In genomic region chr1:155370075-155370658, GRCm38 (mm10) we compare ENCODE assay signal across 19 mouse cellular contexts. TPM values are rescaled to one million over a fixed set of nuclear protein-coding genes. Genes with fewer than 3 reads are reported as not detected.
DNase-seq lines count a peak whose midpoint lies in the region; ATAC-seq and TF ChIP-seq lines count a peak whose summit lies in the region.
"Had no signal": no experiment of that assay in that cellular context is flagged by ENCODE, and none has a peak within 500 bp of the region (broad histone marks: within the 10 kb centered on the region; RNA-seq: fewer than 3 reads in every experiment).

No protein-coding gene starts in this region.

- H3K27me3 ChIP-seq in embryonic facial prominence, embryonic 14.5 days (replicated peaks; ENCODE audit: control insufficient read depth, insufficient read depth, low read length), result no peaks in the 10 kb centered on the region
- H3K27me3 ChIP-seq in embryonic facial prominence, embryonic 10.5 days (replicated peaks; ENCODE audit: low read depth, poor library complexity, severe bottlenecking), result no peaks in the 10 kb centered on the region
- no peaks in the 10 kb centered on the region for H3K27me3 ChIP-seq in midbrain, embryonic 11.5 days (ENCODE audit: control insufficient read depth, insufficient read depth, low read length)
- H3K27me3 ChIP-seq in neural tube, embryonic 13.5 days, result no peaks in the 10 kb centered on the region
- no peaks in the 10 kb centered on the region for H3K27me3 ChIP-seq in kidney, embryonic 14.5 days (ENCODE audit: control insufficient read depth, insufficient read depth, low read length)
- H3K27me3 ChIP-seq: forebrain, embryonic 15.5 days; limb, embryonic 15.5 days; liver, embryonic 15.5 days; megakaryocyte, embryonic 14.5 days had no signal

- H3K9me3 ChIP-seq in embryonic facial prominence, embryonic 14.5 days (ENCODE audit: control insufficient read depth, low read length), result no peaks in the 10 kb centered on the region
- H3K9me3 ChIP-seq in embryonic facial prominence, embryonic 10.5 days, result no peaks in the 10 kb centered on the region
- H3K9me3 ChIP-seq in midbrain, embryonic 11.5 days (ENCODE audit: control insufficient read depth, low read length), result no peaks in the 10 kb centered on the region
- H3K9me3 ChIP-seq in neural tube, embryonic 13.5 days, result no peaks in the 10 kb centered on the region
- H3K9me3 ChIP-seq in kidney, embryonic 14.5 days (ENCODE audit: control insufficient read depth, low read length), result no peaks in the 10 kb centered on the region
- H3K9me3 ChIP-seq: forebrain, embryonic 15.5 days; limb, embryonic 15.5 days; liver, embryonic 15.5 days; megakaryocyte, embryonic 14.5 days had no signal

- peak; percentile 22 for DNase-seq in embryonic facial prominence, embryonic 14.5 days (ENCODE audit: low spot score)
- DNase-seq in embryonic facial prominence, embryonic 10.5 days (ENCODE audit: low spot score), result no peak
- peak; percentile 57 for DNase-seq in brain, embryonic 14.5 days (ENCODE audit: low read depth)
- DNase-seq in midbrain, embryonic 11.5 days (ENCODE audit: low spot score, missing footprints), result peak; percentile 59
- DNase-seq in spleen, postnatal 36 days (ENCODE audit: low spot score in 2 of 2), result no peak
- no peak for DNase-seq in cerebellum, postnatal 14 days
- DNase-seq: adrenal gland, postnatal 25 days; cerebellum, adult 18-20 months; gastrocnemius, postnatal 36 days; thymus, postnatal 14 days had no signal

- H3K4me3 ChIP-seq in embryonic facial prominence, embryonic 14.5 days (ENCODE audit: low read depth, low read length), result no peak overlapping the region
- H3K4me3 ChIP-seq in embryonic facial prominence, embryonic 10.5 days, result no peak overlapping the region
- no peak overlapping the region for H3K4me3 ChIP-seq in midbrain, embryonic 11.5 days (ENCODE audit: low read depth, low read length)
- no peak overlapping the region for H3K4me3 ChIP-seq in neural tube, embryonic 13.5 days
- H3K4me3 ChIP-seq in kidney, embryonic 14.5 days (ENCODE audit: low read length), result no peak overlapping the region
- H3K4me3 ChIP-seq: forebrain, embryonic 15.5 days; limb, embryonic 15.5 days; liver, embryonic 15.5 days; megakaryocyte, embryonic 14.5 days; myocyte had no signal

- no peak for TF ChIP-seq POLR2A in brain, embryonic 14.5 days (IDR thresholded peaks at IDR 0.05; ENCODE audit: borderline replicate concordance, extremely low read depth, insufficient read depth, insufficient read length, poor library complexity, severe bottlenecking)

- H3K4me2 ChIP-seq in embryonic facial prominence, embryonic 14.5 days (ENCODE audit: low read depth, low read length), result no peak overlapping the region
- H3K4me2 ChIP-seq in midbrain, embryonic 11.5 days, result no peak overlapping the region
- H3K4me2 ChIP-seq in neural tube, embryonic 13.5 days, result no peak overlapping the region
- no peak overlapping the region for H3K4me2 ChIP-seq in kidney, embryonic 14.5 days (replicated peaks; ENCODE audit: low read depth, low read length)
- H3K4me2 ChIP-seq: forebrain, embryonic 15.5 days; limb, embryonic 15.5 days; liver, embryonic 15.5 days had no signal

- ATAC-seq in embryonic facial prominence, embryonic 14.5 days (ENCODE audit: low read depth), result no peak
- ATAC-seq in midbrain, embryonic 11.5 days (ENCODE audit: low FRiP score), result no peak
- ATAC-seq in neural tube, embryonic 13.5 days (ENCODE audit: low read depth), result peak; percentile 53; the same call in 1 of the 2 replicates
- ATAC-seq in kidney, embryonic 14.5 days (ENCODE audit: low FRiP score, low TSS enrichment), result no peak
- ATAC-seq: forebrain, embryonic 15.5 days; intestine, postnatal 0 days had no signal

- no peaks in the 10 kb centered on the region for H3K36me3 ChIP-seq in embryonic facial prominence, embryonic 14.5 days (ENCODE audit: control insufficient read depth, insufficient read depth, low read length)
- no peaks in the 10 kb centered on the region for H3K36me3 ChIP-seq in embryonic facial prominence, embryonic 10.5 days (replicated peaks)
- no peaks in the 10 kb centered on the region for H3K36me3 ChIP-seq in midbrain, embryonic 11.5 days (ENCODE audit: control insufficient read depth, insufficient read depth, low read length)
- H3K36me3 ChIP-seq in neural tube, embryonic 13.5 days, result no peaks in the 10 kb centered on the region
- no peaks in the 10 kb centered on the region for H3K36me3 ChIP-seq in kidney, embryonic 14.5 days (ENCODE audit: control insufficient read depth, insufficient read depth, low read length)
- H3K36me3 ChIP-seq: forebrain, embryonic 15.5 days; limb, embryonic 15.5 days; liver, embryonic 15.5 days had no signal

- WGBS in embryonic facial prominence, embryonic 14.5 days, result 58% methylated on average over 2 of the region's 2 CpGs
- WGBS in embryonic facial prominence, embryonic 10.5 days, result 73% methylated on average over 2 of the region's 2 CpGs
- WGBS in midbrain, embryonic 11.5 days, result 63% methylated on average over 2 of the region's 2 CpGs
- 38% methylated on average over 2 of the region's 2 CpGs for WGBS in neural tube, embryonic 13.5 days
- 70% methylated on average over 2 of the region's 2 CpGs for WGBS in kidney, embryonic 14.5 days

- no peak for TF ChIP-seq CTCF in brain, embryonic 14.5 days (IDR thresholded peaks at IDR 0.05; ENCODE audit: borderline replicate concordance, extremely low read depth, insufficient read depth, insufficient read length)

- no peak overlapping the region for H3K9ac ChIP-seq in embryonic facial prominence, embryonic 14.5 days (ENCODE audit: low read depth, low read length)
- H3K9ac ChIP-seq in midbrain, embryonic 11.5 days (ENCODE audit: low read length), result no peak overlapping the region
- no peak overlapping the region for H3K9ac ChIP-seq in neural tube, embryonic 13.5 days
- H3K9ac ChIP-seq in kidney, embryonic 14.5 days (ENCODE audit: low read depth, low read length), result no peak overlapping the region
- H3K9ac ChIP-seq: forebrain, embryonic 15.5 days; limb, embryonic 15.5 days; liver, embryonic 15.5 days had no signal

- H3K4me1 ChIP-seq in embryonic facial prominence, embryonic 14.5 days (ENCODE audit: control insufficient read depth, insufficient read depth, low read length), result no peaks in the 10 kb centered on the region
- H3K4me1 ChIP-seq in embryonic facial prominence, embryonic 10.5 days, result peaks cover 10% of the 10 kb centered on the region; the same call in 1 of the 2 replicates
- no peaks in the 10 kb centered on the region for H3K4me1 ChIP-seq in midbrain, embryonic 11.5 days (ENCODE audit: control insufficient read depth, insufficient read depth, low read length)
- H3K4me1 ChIP-seq in neural tube, embryonic 13.5 days (replicated peaks), result peaks cover 20% of the 10 kb centered on the region
- H3K4me1 ChIP-seq in kidney, embryonic 14.5 days (ENCODE audit: control insufficient read depth, insufficient read depth, low read length), result no peaks in the 10 kb centered on the region
- H3K4me1 ChIP-seq: limb, embryonic 15.5 days had no signal

- no peak overlapping the region for H3K27ac ChIP-seq in embryonic facial prominence, embryonic 14.5 days (replicated peaks; ENCODE audit: low read depth, low read length)
- no peak overlapping the region for H3K27ac ChIP-seq in embryonic facial prominence, embryonic 10.5 days (replicated peaks)
- no peak overlapping the region for H3K27ac ChIP-seq in midbrain, embryonic 11.5 days (ENCODE audit: low read depth, low read length)
- no peak overlapping the region for H3K27ac ChIP-seq in neural tube, embryonic 13.5 days (replicated peaks)
- H3K27ac ChIP-seq in kidney, embryonic 14.5 days (ENCODE audit: low read depth, low read length), result no peak overlapping the region
- H3K27ac ChIP-seq: forebrain, embryonic 15.5 days; kidney, postnatal 0 days; limb, embryonic 15.5 days; liver, embryonic 15.5 days had no signal

RNA-seq across cellular contexts. Expression of gene Xpr1, which starts 47.0 kb away (rescaled TPM):
- 5.3 and 5.6 TPM in 2 replicates for polyA plus RNA-seq in embryonic facial prominence, embryonic 14.5 days (2014; fragmentation: Nextera tagmentation; extraction: Ambion mirVana)
- polyA plus RNA-seq in embryonic facial prominence, embryonic 10.5 days (2016; fragmentation: Nextera tagmentation; extraction: Ambion mirVana), result 8.2 and 8.4 TPM in 2 replicates
- 88.8 and 125 TPM in 2 replicates for polyA plus RNA-seq in brain, embryonic 14.5 days (2012; rRNA removed)
- 14.4 and 14.7 TPM in 2 replicates for polyA plus RNA-seq in midbrain, embryonic 11.5 days (2014; fragmentation: Nextera tagmentation; extraction: Ambion mirVana)
- 45.3 and 48.7 TPM in 2 replicates for polyA plus RNA-seq in neural tube, embryonic 13.5 days (2015; fragmentation: Nextera tagmentation; extraction: Ambion mirVana)
- 10.4 and 12.6 TPM in 2 replicates for polyA plus RNA-seq in kidney, embryonic 14.5 days (2014; fragmentation: Nextera tagmentation; extraction: Ambion mirVana)

Comparison
In these comparisons a context has a peak if more than half of its experiments do, and no peak if none do; other contexts are left out.
1. DNase-seq: peak in embryonic facial prominence, embryonic 14.5 days (single experiment), brain, embryonic 14.5 days (single experiment) and midbrain, embryonic 11.5 days (single experiment); none in embryonic facial prominence, embryonic 10.5 days (single experiment), spleen, postnatal 36 days (0 of 2) and cerebellum, postnatal 14 days (0 of 2).